Mouse (Mus musculus) ovary, postnatal 10 days (tissue): Measurements from ENCODE around the gene Gp1ba.

Experiments used
- DNase-seq: peaks from one replicate; pipeline ENCODE4 v3.0.0; 2022; ENCODE audit warnings: low spot score

The Gp1ba gene

GRCm38 (mm10) chr11:70653345-70654197 lies 14.6 kb downstream of the Gp1ba start:
- peak; percentile 58 for DNase-seq

GRCm38 (mm10) chr11:70654198-70654922 lies 15.4 kb downstream of the Gp1ba start, which contains the start of gene Pfn1:
TSS of gene Pfn1 (minus strand) at chr11:70654644.
- DNase-seq = peak; percentile 62

- DNase-seq = peak; percentile 62
These were observed 16.1 kb downstream of the Gp1ba start for GRCm38 (mm10) chr11:70654923-70655570.

- peak; percentile 48 for DNase-seq
These were observed 16.9 kb downstream of the Gp1ba start for GRCm38 (mm10) chr11:70655571-70656455.

GRCm38 (mm10) chr11:70656456-70656927 lies 17.6 kb downstream of the Gp1ba start:
- DNase-seq = no peak

GRCm38 (mm10) chr11:70656964-70657363 lies 18.0 kb downstream of the Gp1ba start, which contains the start of gene Eno3:
TSS of gene Eno3 (plus strand) at chr11:70657202.
- DNase-seq = no peak

- DNase-seq = no peak
These were observed 18.7 kb downstream of the Gp1ba start for GRCm38 (mm10) chr11:70657573-70657972.

- DNase-seq = no peak
These were observed 19.1 kb downstream of the Gp1ba start for GRCm38 (mm10) chr11:70657991-70658390.

GRCm38 (mm10) chr11:70658521-70658920 lies 19.6 kb downstream of the Gp1ba start:
- DNase-seq = no peak

- no peak for DNase-seq
These were observed 20.0 kb downstream of the Gp1ba start for GRCm38 (mm10) chr11:70658942-70659341.

- no peak for DNase-seq
These were observed 21.6 kb downstream of the Gp1ba start for GRCm38 (mm10) chr11:70660571-70660970.

GRCm38 (mm10) chr11:70663101-70663500 lies 24.2 kb downstream of the Gp1ba start:
- no peak for DNase-seq

GRCm38 (mm10) chr11:70663957-70664356 lies 25.0 kb downstream of the Gp1ba start:
- no peak for DNase-seq

- no peak for DNase-seq
These were observed 25.8 kb downstream of the Gp1ba start for GRCm38 (mm10) chr11:70664741-70665140.

GRCm38 (mm10) chr11:70666687-70667086 lies 27.8 kb downstream of the Gp1ba start:
- DNase-seq = no peak

- DNase-seq = no peak
These were observed 28.6 kb downstream of the Gp1ba start for GRCm38 (mm10) chr11:70667271-70668150.

- peak; percentile 37 for DNase-seq
These were observed 29.4 kb downstream of the Gp1ba start for GRCm38 (mm10) chr11:70668335-70668770.

- DNase-seq = peak; percentile 95
These were observed 30.0 kb downstream of the Gp1ba start, which contains the start of gene Spag7 for GRCm38 (mm10) chr11:70668771-70669505. TSS of gene Spag7 (minus strand) at chr11:70669416.

GRCm38 (mm10) chr11:70669582-70670345 lies 30.8 kb downstream of the Gp1ba start:
- DNase-seq = peak; percentile 43
